10 mouse cellular contexts compared by ENCODE assay signal in genomic region chr7:75397559-75397958, GRCm38 (mm10). TPM values are rescaled to one million over a fixed set of nuclear protein-coding genes. Genes with fewer than 3 reads are reported as not detected.
DNase-seq lines count a peak whose midpoint lies in the region; ATAC-seq lines count a peak whose summit lies in the region.
"Had no signal": no experiment of that assay in that cellular context is flagged by ENCODE, and none has a peak within 500 bp of the region (broad histone marks: within the 10 kb centered on the region; RNA-seq: fewer than 3 reads in every experiment).

No protein-coding gene starts in this region.

- H3K36me3 ChIP-seq in heart, embryonic 14.5 days (ENCODE audit: control insufficient read depth, insufficient read depth, low read length): no peaks in the 10 kb centered on the region
- H3K36me3 ChIP-seq in lung, embryonic 16.5 days (ENCODE audit: control insufficient read depth, insufficient read depth, low read length): no peaks in the 10 kb centered on the region
- H3K36me3 ChIP-seq in forebrain, embryonic 15.5 days: no peaks in the 10 kb centered on the region
- H3K36me3 ChIP-seq: midbrain, embryonic 12.5 days had no signal

- H3K4me3 ChIP-seq in heart, embryonic 14.5 days (ENCODE audit: control insufficient read depth in 1 of 2, insufficient read depth in 1 of 2, low read depth in 1 of 2, low read length in 2 of 2): no peak overlapping the region
- no peak overlapping the region for H3K4me3 ChIP-seq in lung, embryonic 16.5 days (ENCODE audit: low read length)
- H3K4me3 ChIP-seq in forebrain, embryonic 15.5 days: no peak overlapping the region
- H3K4me3 ChIP-seq: erythroblast, embryonic 14.5 days; midbrain, embryonic 12.5 days had no signal

- H3K9me3 ChIP-seq in heart, embryonic 14.5 days (ENCODE audit: control insufficient read depth, low read length): no peaks in the 10 kb centered on the region
- H3K9me3 ChIP-seq in lung, embryonic 16.5 days (ENCODE audit: control insufficient read depth, low read length): no peaks in the 10 kb centered on the region
- H3K9me3 ChIP-seq in forebrain, embryonic 15.5 days: no peaks in the 10 kb centered on the region
- H3K9me3 ChIP-seq: midbrain, embryonic 12.5 days had no signal

- H3K27me3 ChIP-seq in heart, embryonic 14.5 days (ENCODE audit: control insufficient read depth, insufficient read depth, low read length): no peaks in the 10 kb centered on the region
- H3K27me3 ChIP-seq in lung, embryonic 16.5 days (ENCODE audit: control insufficient read depth, insufficient read depth, low read depth, low read length): no peaks in the 10 kb centered on the region
- H3K27me3 ChIP-seq in forebrain, embryonic 15.5 days: no peaks in the 10 kb centered on the region
- H3K27me3 ChIP-seq: midbrain, embryonic 12.5 days had no signal

- peak overlapping the region; percentile 19; the same call in 1 of the 2 replicates for H3K4me2 ChIP-seq in heart, embryonic 14.5 days (ENCODE audit: low read length)
- H3K4me2 ChIP-seq in lung, embryonic 16.5 days (ENCODE audit: low read depth, low read length): no peak overlapping the region
- no peak overlapping the region for H3K4me2 ChIP-seq in forebrain, embryonic 15.5 days (replicated peaks)
- H3K4me2 ChIP-seq: midbrain, embryonic 12.5 days had no signal

- peak; percentile 22 for DNase-seq in embryo, embryonic 10 days (ENCODE audit: low spot score)
- DNase-seq in embryo, embryonic 9.5 days (ENCODE audit: extremely low spot score): no peak
- peak; percentile 48 for DNase-seq in NIH3T3 (ENCODE audit: low read depth)
- DNase-seq in spleen, adult 12 weeks (ENCODE audit: low spot score): no peak
- no peak for DNase-seq in cerebellum, postnatal 36 days

- peak overlapping the region; percentile 76 to 79 for H3K27ac ChIP-seq in heart, embryonic 14.5 days (replicated peaks in 1 of 2; ENCODE audit: control insufficient read depth in 1 of 2, insufficient read depth in 1 of 2, low read depth in 2 of 2, low read length in 2 of 2)
- no peak overlapping the region for H3K27ac ChIP-seq in lung, embryonic 16.5 days (ENCODE audit: low read length)
- no peak overlapping the region for H3K27ac ChIP-seq in forebrain, embryonic 15.5 days (replicated peaks)
- H3K27ac ChIP-seq: midbrain, embryonic 12.5 days had no signal

- peak; percentile 18; the same call in 1 of the 2 replicates for ATAC-seq in heart, embryonic 14.5 days (ENCODE audit: insufficient number of reproducible peaks, insufficient read depth, low FRiP score, low read depth)
- peak; percentile 46; the same call in 1 of the 2 replicates for ATAC-seq in lung, embryonic 16.5 days (ENCODE audit: low read depth)
- ATAC-seq in forebrain, embryonic 15.5 days (replicated peaks): no peak

- peak overlapping the region; percentile 36; the same call in 1 of the 2 replicates for H3K9ac ChIP-seq in heart, embryonic 14.5 days (ENCODE audit: low read length)
- no peak overlapping the region for H3K9ac ChIP-seq in lung, embryonic 16.5 days (ENCODE audit: low read length)
- H3K9ac ChIP-seq in forebrain, embryonic 15.5 days (replicated peaks): no peak overlapping the region
- H3K9ac ChIP-seq: midbrain, embryonic 12.5 days had no signal

- WGBS in heart, embryonic 14.5 days: 3% methylated on average over 7 of the region's 7 CpGs
- 4% methylated on average over 7 of the region's 7 CpGs for WGBS in lung, embryonic 16.5 days
- 12% methylated on average over 7 of the region's 7 CpGs for WGBS in forebrain, embryonic 15.5 days

- peaks cover 19 to 53% of the 10 kb centered on the region in 2 experiments for H3K4me1 ChIP-seq in heart, embryonic 14.5 days (ENCODE audit: control insufficient read depth in 2 of 2, insufficient read depth in 2 of 2, low read length in 2 of 2)
- peaks cover 7% of the 10 kb centered on the region; the same call in 1 of the 2 replicates for H3K4me1 ChIP-seq in lung, embryonic 16.5 days (replicated peaks; ENCODE audit: control insufficient read depth, insufficient read depth, low read length)
- H3K4me1 ChIP-seq in forebrain, embryonic 15.5 days: no peaks in the 10 kb centered on the region

RNA-seq across cellular contexts. Expression of gene Akap13, which starts 57.8 kb away (rescaled TPM):
- 54.9 and 69.5 TPM in 2 replicates for polyA plus RNA-seq in heart, embryonic 14.5 days (2014; fragmentation: Nextera tagmentation; extraction: Ambion mirVana)
- polyA plus RNA-seq in lung, embryonic 16.5 days (2015; fragmentation: Nextera tagmentation; extraction: Ambion mirVana): 39.0 and 43.1 TPM in 2 replicates
- polyA plus RNA-seq in forebrain, embryonic 15.5 days (2015; fragmentation: Nextera tagmentation; extraction: Ambion mirVana): 13.3 and 13.6 TPM in 2 replicates

Comparison
In these comparisons a context has a peak if more than half of its experiments do, and no peak if none do; other contexts are left out.
1. DNase-seq: peak in embryo, embryonic 10 days (single experiment) and NIH3T3 (single experiment); none in embryo, embryonic 9.5 days (single experiment), spleen, adult 12 weeks (single experiment) and cerebellum, postnatal 36 days (0 of 2).
2. H3K27ac ChIP-seq: peak in heart, embryonic 14.5 days (2 of 2); none in lung, embryonic 16.5 days (single experiment) and forebrain, embryonic 15.5 days (single experiment).